Comparison of ENCODE assay signal across 23 mouse cellular contexts in genomic region chr5:65897731-65898130, GRCm38 (mm10). TPM values are rescaled to one million over a fixed set of nuclear protein-coding genes. Genes with fewer than 3 reads are reported as not detected.
A peak's percentile ranks its signal among the peaks of the same experiment; 100 is the strongest.
DNase-seq lines count a peak whose midpoint lies in the region; ATAC-seq and TF ChIP-seq lines count a peak whose summit lies in the region.
"Had no signal": no experiment of that assay in that cellular context is flagged by ENCODE, and none has a peak within 500 bp of the region (broad histone marks: within the 10 kb centered on the region; RNA-seq: fewer than 3 reads in every experiment).

No protein-coding gene starts in this region.

- intact Hi-C loops in heart, postnatal 14 days (cut with DNase I), result no loop called here

- no peak for TF ChIP-seq RAD21 in MEL (IDR thresholded peaks at IDR 0.05; ENCODE audit: low read depth, low read length)

- no peak overlapping the region for H3K4me2 ChIP-seq in forebrain, embryonic 16.5 days (ENCODE audit: low read length)
- H3K4me2 ChIP-seq: embryonic facial prominence, embryonic 13.5 days; forebrain, embryonic 13.5 days; heart, embryonic 11.5 days; heart, embryonic 15.5 days; hindbrain, embryonic 15.5 days had no signal

- no peaks in the 10 kb centered on the region for H3K27me3 ChIP-seq in MEL (ENCODE audit: control insufficient read depth in 1 of 2, insufficient read depth in 2 of 2, low read length in 2 of 2)
- no peaks in the 10 kb centered on the region for H3K27me3 ChIP-seq in forebrain, embryonic 16.5 days (replicated peaks; ENCODE audit: control insufficient read depth, insufficient read depth, low read length)
- no peaks in the 10 kb centered on the region for H3K27me3 ChIP-seq in limb, embryonic 10.5 days (ENCODE audit: low read depth, poor library complexity, severe bottlenecking)
- H3K27me3 ChIP-seq: embryonic facial prominence, embryonic 13.5 days; forebrain, embryonic 13.5 days; heart, embryonic 15.5 days; hindbrain, embryonic 15.5 days had no signal

- peaks cover 0 to 71% of the 10 kb centered on the region in 2 experiments; a peak in 2 of 4 replicates for H3K36me3 ChIP-seq in MEL (ENCODE audit: control insufficient read depth in 1 of 2, insufficient read depth in 2 of 2, low read length in 2 of 2)
- H3K36me3 ChIP-seq in forebrain, embryonic 16.5 days (ENCODE audit: control insufficient read depth, insufficient read depth), result no peaks in the 10 kb centered on the region
- H3K36me3 ChIP-seq in limb, embryonic 10.5 days, result no peaks in the 10 kb centered on the region
- H3K36me3 ChIP-seq: embryonic facial prominence, embryonic 13.5 days; G1E; heart, embryonic 15.5 days; hindbrain, embryonic 15.5 days had no signal

- TF ChIP-seq EP300 in MEL (IDR thresholded peaks at IDR 0.05; ENCODE audit: low read depth in 1 of 2, low read length in 2 of 2), result peak in 1 of 2 experiments; percentile 64; a peak in 2 of 4 replicates

- peaks cover 10% of the 10 kb centered on the region for H3K79me2 ChIP-seq in MEL (ENCODE audit: control insufficient read depth, insufficient read depth, low read length, poor library complexity)

- TF ChIP-seq POLR2A in MEL (IDR thresholded peaks at IDR 0.05; ENCODE audit: control insufficient read depth in 1 of 2, insufficient read depth in 1 of 2, low read depth in 1 of 2, low read length in 2 of 2, poor library complexity in 1 of 2), result no peak

- no peak for TF ChIP-seq CTCF in MEL (IDR thresholded peaks at IDR 0.05 in 2 of 3, conservative IDR thresholded peaks at IDR 0.05 in 1 of 3; ENCODE audit: control insufficient read depth in 1 of 3, insufficient read depth in 1 of 3, low read depth in 2 of 3, low read length in 3 of 3, poor library complexity in 1 of 3, severe bottlenecking in 1 of 3)

- H3K4me3 ChIP-seq in MEL (ENCODE audit: control insufficient read depth in 1 of 2, insufficient read depth in 1 of 2, low read depth in 2 of 2, low read length in 2 of 2), result no peak overlapping the region
- no peak overlapping the region for H3K4me3 ChIP-seq in forebrain, embryonic 16.5 days (replicated peaks; ENCODE audit: low read length)
- no peak overlapping the region for H3K4me3 ChIP-seq in limb, embryonic 10.5 days
- H3K4me3 ChIP-seq: embryonic facial prominence, embryonic 13.5 days; forebrain, embryonic 13.5 days; heart, adult 2 months; heart, embryonic 15.5 days; hindbrain, embryonic 15.5 days had no signal

- H3K9me3 ChIP-seq in MEL (replicated peaks; ENCODE audit: insufficient read depth, low read length), result no peaks in the 10 kb centered on the region
- H3K9me3 ChIP-seq in forebrain, embryonic 16.5 days (ENCODE audit: control insufficient read depth, low read length), result no peaks in the 10 kb centered on the region
- no peaks in the 10 kb centered on the region for H3K9me3 ChIP-seq in limb, embryonic 10.5 days (replicated peaks)
- H3K9me3 ChIP-seq: embryonic facial prominence, embryonic 13.5 days; forebrain, embryonic 13.5 days; G1E; heart, embryonic 15.5 days; hindbrain, embryonic 15.5 days had no signal

- WGBS in forebrain, embryonic 16.5 days, result 93% methylated on average over 2 of the region's 2 CpGs
- WGBS in limb, embryonic 10.5 days, result 96% methylated on average over 2 of the region's 2 CpGs

- H3K4me1 ChIP-seq in MEL (ENCODE audit: control insufficient read depth in 1 of 2, insufficient read depth in 2 of 2, low read length in 2 of 2), result peaks cover 50 to 67% of the 10 kb centered on the region in 2 experiments
- H3K4me1 ChIP-seq in forebrain, embryonic 16.5 days (replicated peaks; ENCODE audit: control insufficient read depth, insufficient read depth, low read length), result 0 out of 2 replicates have a peak, but pooled peaks cover 3% of the 10 kb centered on the region
- no peaks in the 10 kb centered on the region for H3K4me1 ChIP-seq in limb, embryonic 10.5 days

- H3K27ac ChIP-seq in MEL (ENCODE audit: control insufficient read depth, low read depth, low read length), result peak overlapping the region; percentile 64
- no peak overlapping the region for H3K27ac ChIP-seq in forebrain, embryonic 16.5 days (ENCODE audit: low read length)
- H3K27ac ChIP-seq in limb, embryonic 10.5 days, result no peak overlapping the region
- H3K27ac ChIP-seq: embryonic facial prominence, embryonic 13.5 days; forebrain, embryonic 13.5 days; heart, adult 2 months; heart, embryonic 15.5 days; hindbrain, embryonic 15.5 days had no signal

- DNase-seq in heart, adult 11 months, result peak; percentile 11
- no peak for DNase-seq in heart, postnatal 14 days
- DNase-seq in 416B (ENCODE audit: low read depth), result peak; percentile 58
- DNase-seq in MEL (ENCODE audit: low read depth, low spot score), result peak; percentile 41
- DNase-seq in limb, embryonic 10.5 days (ENCODE audit: low spot score), result no peak
- DNase-seq: adrenal gland, adult 2 months; adrenal gland, postnatal 25 days; cerebellum, adult 18-20 months; cerebellum, adult 9-11 months; cerebellum, postnatal 36 days; gastrocnemius, postnatal 10 days; heart, adult 2 months; heart, postnatal 36 days had no signal

- H3K9ac ChIP-seq in MEL (ENCODE audit: control insufficient read depth, low read depth, low read length, poor library complexity, severe bottlenecking), result peak overlapping the region; percentile 31; the same call in 1 of the 2 replicates
- no peak overlapping the region for H3K9ac ChIP-seq in forebrain, embryonic 16.5 days (replicated peaks; ENCODE audit: low read depth, low read length)
- H3K9ac ChIP-seq: embryonic facial prominence, embryonic 13.5 days; forebrain, embryonic 13.5 days; heart, embryonic 15.5 days; hindbrain, embryonic 15.5 days had no signal

- ATAC-seq in inflammation-experienced regulatory T-cells, adult 6 months, result peak; percentile 65
- no peak for ATAC-seq in forebrain, embryonic 16.5 days
- ATAC-seq: forebrain, embryonic 13.5 days had no signal

TF ChIP-seq in MEL, 35 proteins besides CTCF, POLR2A, EP300 and RAD21 (continues in another document):
- TF ChIP-seq GABPA (IDR thresholded peaks at IDR 0.05; ENCODE audit: low read depth, low read length) (no peak), SIN3A (IDR thresholded peaks at IDR 0.05; ENCODE audit: low read length) (0 out of 2 replicates have a peak, but pooled peaks have one; percentile 17), ZMIZ1 (IDR thresholded peaks at IDR 0.05; ENCODE audit: low read depth, low read length) (no peak), USF1 (IDR thresholded peaks at IDR 0.05; ENCODE audit: low read depth, low read length) (peak; percentile 21; the same call in 1 of the 2 replicates), TAL1 (IDR thresholded peaks at IDR 0.05; ENCODE audit: low read length) (no peak), NELFE (IDR thresholded peaks at IDR 0.05; ENCODE audit: low read depth, low read length) (no peak), USF2 (IDR thresholded peaks at IDR 0.05; ENCODE audit: borderline replicate concordance in 1 of 2, insufficient read depth in 1 of 2, low read depth in 1 of 2, low read length in 2 of 2) (no peak), KAT2A (conservative IDR thresholded peaks at IDR 0.05; ENCODE audit: low read depth, low read length) (no peak; the same call in 1 of the 2 replicates), MAFK (IDR thresholded peaks at IDR 0.05; ENCODE audit: borderline replicate concordance, low read depth, low read length) (peak; percentile 53; the same call in 1 of the 2 replicates), MAX (IDR thresholded peaks at IDR 0.05; ENCODE audit: low read length) (no peak), POLR2AphosphoS5 (IDR thresholded peaks at IDR 0.05; ENCODE audit: borderline replicate concordance, low read depth, low read length) (no peak), NRF1 (IDR thresholded peaks at IDR 0.05; ENCODE audit: insufficient read depth, low read depth, low read length, poor library complexity, severe bottlenecking) (no peak), JUND (IDR thresholded peaks at IDR 0.05; ENCODE audit: low read depth, low read length) (no peak), ZKSCAN1 (IDR thresholded peaks at IDR 0.05; ENCODE audit: low read depth, low read length) (no peak), TCF12 (IDR thresholded peaks at IDR 0.05; ENCODE audit: low read depth, low read length) (peak; percentile 35; the same call in 1 of the 2 replicates), ETS1 (IDR thresholded peaks at IDR 0.05; ENCODE audit: low read depth, low read length) (peak; percentile 68), MYC (IDR thresholded peaks at IDR 0.05; ENCODE audit: low read depth, low read length) (no peak), ZC3H11A (IDR thresholded peaks at IDR 0.05; ENCODE audit: low read depth, low read length) (no peak), CHD2 (IDR thresholded peaks at IDR 0.05; ENCODE audit: low read length) (no peak), E2F4 (IDR thresholded peaks at IDR 0.05; ENCODE audit: borderline replicate concordance, low read depth, low read length) (no peak), RCOR1 (IDR thresholded peaks at IDR 0.05; ENCODE audit: low read depth, low read length) (no peak), MEF2A (IDR thresholded peaks at IDR 0.05; ENCODE audit: extremely low read depth, insufficient replicate concordance, low read depth, low read length, poor library complexity, severe bottlenecking) (peak; percentile 58; the same call in 1 of the 2 replicates), MAZ (IDR thresholded peaks at IDR 0.05; ENCODE audit: low read depth, low read length) (0 out of 2 replicates have a peak, but pooled peaks have one; percentile 23), GATA1 (IDR thresholded peaks at IDR 0.05; ENCODE audit: low read depth, low read length) (peak; percentile 26; the same call in 1 of the 2 replicates)

RNA-seq across cellular contexts. Expression of gene Rhoh, which starts 36.7 kb away (rescaled TPM):
- total RNA-seq in heart, postnatal 14 days (2021), result 1 to 10 TPM in 1 of 2 experiments, under 1 TPM in 1; 0.57 to 4.5 TPM
- total RNA-seq in MEL (2012; rRNA removed), result 0.10 and 0.15 TPM in 2 replicates
- polyA plus RNA-seq in MEL (2012; ENCODE audit: insufficient read depth in 1 of 2, insufficient read length in 2 of 2, low read depth in 1 of 2, low replicate concordance in 2 of 2, missing spikeins in 1 of 2), result under 1 TPM in 1 of 2 experiments, not detected in 1; 0.31 TPM
- 100 to 1,000 TPM; 154 to 314 (median 282) TPM for polyA plus RNA-seq in inflammation-experienced regulatory T-cells, adult 6 months (2017; shearing (Covaris generic))
- 0.30 and 0.31 TPM in 2 replicates for polyA plus RNA-seq in forebrain, embryonic 16.5 days (2015; fragmentation: Nextera tagmentation; extraction: Ambion mirVana)
- polyA plus RNA-seq in limb, embryonic 10.5 days (2016; fragmentation: Nextera tagmentation; extraction: Ambion mirVana), result 0.16 and 0.19 TPM in 2 replicates
- polyA plus RNA-seq: C2C12, G1E had no signal

RNA-seq across cellular contexts. Expression of gene Chrna9, which starts 37.0 kb away (rescaled TPM):
- total RNA-seq in heart, postnatal 14 days (2021), result 1 to 10 TPM in 1 of 2 experiments, under 1 TPM in 1; 0.14 to 5.2 TPM
- not detected in 2 replicates for total RNA-seq in MEL (2012; rRNA removed)
- polyA plus RNA-seq in MEL (2012; ENCODE audit: insufficient read depth in 1 of 2, insufficient read length in 2 of 2, low read depth in 1 of 2, low replicate concordance in 2 of 2, missing spikeins in 1 of 2), result not detected
- polyA plus RNA-seq in inflammation-experienced regulatory T-cells, adult 6 months (2017; shearing (Covaris generic)), result 1 to 10 TPM in 2 of 3 experiments, not detected in 1; 1.6 to 2.0 TPM
- not detected in 2 replicates for polyA plus RNA-seq in forebrain, embryonic 16.5 days (2015; fragmentation: Nextera tagmentation; extraction: Ambion mirVana)
- polyA plus RNA-seq in limb, embryonic 10.5 days (2016; fragmentation: Nextera tagmentation; extraction: Ambion mirVana), result 0.23 TPM in 1 of 2 replicates, not detected in the other
- total RNA-seq: adrenal gland, adult 2 months; adrenal gland, postnatal 25 days; heart, postnatal 36 days had no signal
- polyA plus RNA-seq: adrenal gland, adult 2 months; C2C12; embryonic facial prominence, embryonic 13.5 days; forebrain, embryonic 13.5 days; G1E; heart, adult 2 months; heart, embryonic 11.5 days; hindbrain, embryonic 15.5 days; intestine, embryonic 14.5 days had no signal

Comparison
In these comparisons a context has a peak if more than half of its experiments do, and no peak if none do; other contexts are left out.
1. DNase-seq: peak in heart, adult 11 months (single experiment), 416B (single experiment) and MEL (single experiment); none in heart, postnatal 14 days (0 of 2) and limb, embryonic 10.5 days (single experiment).
2. RNA of gene Rhoh, which starts 36.7 kb away (polyA plus RNA-seq): 154 to 314 TPM in inflammation-experienced regulatory T-cells, adult 6 months; 0.31 TPM in MEL, 0.30 to 0.31 TPM in forebrain, embryonic 16.5 days and 0.16 to 0.19 TPM in limb, embryonic 10.5 days; every median in the first group is over 100 times any median in the second.